Mouse (Mus musculus) right cerebral cortex, postnatal 10 days (tissue): ENCODE measurements at regions not wholly inside any gene's neighbourhood (a gene's known extent, or its start where the extent isn't known, plus 50 kb on each side); places are given as distances from the start of the nearest gene placed in this dataset.

ENCODE experiments used
- DNase-seq, 2 experiments: peaks; one replicate each; pipeline ENCODE4 v3.0.0; 2021; ENCODE audit warnings: low spot score in 2 of 2

GRCm38 (mm10) chr10:101269371-101269770 is 411.9 kb upstream of the Mgat4c start:
- no peak for DNase-seq

GRCm38 (mm10) chr10:101271459-101272299 is 409.6 kb upstream of the Mgat4c start:
- no peak for DNase-seq

- DNase-seq, result no peak
These were observed 393.2 kb upstream of the Mgat4c start for GRCm38 (mm10) chr10:101288082-101288481.

- no peak for DNase-seq
These were observed 379.0 kb upstream of the Mgat4c start for GRCm38 (mm10) chr10:101302138-101302780.

GRCm38 (mm10) chr10:101304075-101304474 is 377.2 kb upstream of the Mgat4c start:
- no peak for DNase-seq

- DNase-seq, result peak in 1 of 2 experiments; percentile 21
These were observed 364.5 kb upstream of the Mgat4c start for GRCm38 (mm10) chr10:101316659-101317338.

GRCm38 (mm10) chr10:101321080-101321717 is 360.1 kb upstream of the Mgat4c start:
- DNase-seq, result no peak

- DNase-seq, result no peak
These were observed 356.8 kb upstream of the Mgat4c start for GRCm38 (mm10) chr10:101324537-101324936.

- DNase-seq, result no peak
These were observed 352.7 kb upstream of the Mgat4c start for GRCm38 (mm10) chr10:101328545-101328944.

- DNase-seq, result no peak
These were observed 351.2 kb upstream of the Mgat4c start for GRCm38 (mm10) chr10:101330109-101330508.

GRCm38 (mm10) chr10:101335136-101335535 is 346.2 kb upstream of the Mgat4c start:
- DNase-seq, result no peak

- no peak for DNase-seq
These were observed 341.7 kb upstream of the Mgat4c start for GRCm38 (mm10) chr10:101339565-101339964.

GRCm38 (mm10) chr10:101350198-101350897 is 330.9 kb upstream of the Mgat4c start:
- DNase-seq, result no peak

GRCm38 (mm10) chr10:101373850-101374581 is 307.3 kb upstream of the Mgat4c start:
- peak; percentile 18 to 22 for DNase-seq

GRCm38 (mm10) chr10:101393416-101393815 is 287.9 kb upstream of the Mgat4c start:
- no peak for DNase-seq

- DNase-seq, result no peak
These were observed 282.1 kb upstream of the Mgat4c start for GRCm38 (mm10) chr10:101399206-101399605.

- no peak for DNase-seq
These were observed 266.0 kb upstream of the Mgat4c start for GRCm38 (mm10) chr10:101415262-101415661.

GRCm38 (mm10) chr10:101422562-101422961 is 258.7 kb upstream of the Mgat4c start:
- DNase-seq, result no peak
